Mouse (Mus musculus) Patski (cell line): ENCODE measurements around the gene Pipox. TPM values are rescaled to one million over a fixed set of nuclear protein-coding genes. Genes with fewer than 3 reads are reported as not detected.

ENCODE experiments used
- ATAC-seq: fragments of 100-300 bp; one replicate; pipeline ENCODE4 v1.8.0; 2021
- CTCF ChIA-PET: fragments of 350-600 bp; sonication (Branson Sonifier 250); formaldehyde crosslinking; loops from one replicate; lab custom pipeline; 2022; ENCODE audit warnings: inconsistent platforms; lab: Charles Lee
- POLR2A ChIA-PET: fragments of 350-600 bp; sonication (Branson Sonifier 250); formaldehyde crosslinking; loops from one replicate; lab custom pipeline; 2022; ENCODE audit warnings: antibody characterized with exemption, inconsistent platforms; lab: Charles Lee
- DNase-seq: peaks from one replicate; pipeline ENCODE4 v3.0.0-alpha.2; 2011; ENCODE audit warnings: low read depth, low spot score
- H3K27me3 ChIP-seq: fragments of 371-371 bp; one replicate; pipeline ENCODE4 v1.5.1; 2021
- CTCF ChIP-seq: fragments of 100-300 bp; IDR thresholded peaks from one replicate; pipeline ENCODE4 v1.5.1; 2021
- in situ Hi-C: fragments of 300-500 bp; cut with MboI; formaldehyde crosslinking; loops from 3 replicates; pipeline ENCODE4 v1.11.1; 2018; ENCODE audit warnings: low pct_unique_long_range_greater_than_20kb, mixed read lengths
- polyA plus RNA-seq: library from polyadenylated mRNA; unstranded; gene quantifications from one replicate; pipeline ENCODE4 v1.2.3, GENCODE M21; 2021

Gene Pipox
- polyA plus RNA-seq, 1 experiment from 2014 or later = 0.15 TPM

DNA sequence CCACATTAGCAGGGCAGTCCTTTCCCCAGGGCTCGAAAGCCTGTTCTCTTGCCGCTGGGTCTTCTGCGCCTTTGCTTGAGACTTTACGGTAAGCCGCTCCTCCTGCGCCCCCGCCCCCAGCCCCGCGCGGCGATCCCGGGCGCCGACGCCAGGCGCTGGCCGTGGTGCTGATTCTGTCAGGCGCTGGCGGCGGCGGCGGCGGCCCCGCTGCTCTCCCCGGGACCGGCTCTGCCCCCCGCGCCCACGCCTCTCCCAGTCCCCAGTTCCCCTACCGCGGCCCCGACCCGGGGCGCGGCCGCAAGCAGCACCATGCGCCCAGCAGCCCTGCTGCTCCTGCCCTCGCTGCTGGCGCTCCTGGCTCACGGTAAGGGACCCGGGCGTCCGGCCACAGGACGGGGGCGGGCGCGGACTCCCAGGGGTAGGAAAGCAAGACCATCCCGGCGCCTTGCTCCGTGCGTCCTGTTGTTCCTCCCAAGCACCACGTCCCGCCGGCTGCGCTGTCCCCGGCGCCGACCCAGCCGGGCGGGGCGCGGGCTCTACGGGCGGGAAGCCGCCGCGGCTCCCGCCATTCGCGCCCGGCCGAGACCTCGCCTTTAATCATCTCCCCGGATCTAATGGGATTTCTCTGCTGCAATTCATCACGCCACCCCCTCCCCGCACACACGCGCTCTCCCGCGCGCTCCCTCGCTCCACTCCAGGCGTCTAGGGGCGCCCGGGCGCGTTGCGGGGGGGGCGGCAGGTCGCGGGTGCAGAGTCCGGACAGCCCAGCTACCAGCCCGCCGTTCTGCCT, 37.0 kb upstream of the Pipox start, which contains the start of gene Sez6:
Gene Sez6 (plus strand): TSS at position 50 of the 790 bp plus-strand sequence.
- DNase-seq (no peak), ATAC-seq (no peak)
- in situ Hi-C loops = no loop called here
- H3K27me3 ChIP-seq = peaks cover 60% of the 10 kb centered on the region
- POLR2A ChIA-PET = no interaction called here
- TF ChIP-seq CTCF = no peak
- CTCF ChIA-PET = no interaction called here

DNA sequence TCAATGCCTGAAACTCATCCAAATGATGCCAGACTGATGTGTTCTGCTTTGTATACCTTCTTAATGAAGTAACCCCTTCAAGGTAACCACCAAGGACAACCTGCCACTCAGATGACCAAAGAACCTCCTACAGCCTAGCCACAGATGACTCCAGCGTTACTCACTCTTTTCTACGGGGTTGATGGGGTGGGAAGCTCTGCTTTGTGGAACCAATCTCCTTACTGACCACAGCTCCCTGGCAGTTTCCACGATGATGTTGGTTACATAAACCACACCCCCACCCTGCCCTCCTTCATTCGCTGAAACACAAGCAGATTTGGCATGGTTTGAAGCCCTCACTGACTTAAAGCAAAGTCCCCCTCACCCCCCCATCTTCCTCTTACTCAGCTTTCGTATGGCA, 33.9 kb upstream of the Pipox start:
- peak; percentile 31 for DNase-seq
- peaks cover 47% of the 10 kb centered on the region for H3K27me3 ChIP-seq
- ATAC-seq = no peak
- CTCF ChIA-PET = no interaction called here
- POLR2A ChIA-PET = no interaction called here
- in situ Hi-C loops = no loop called here
- TF ChIP-seq CTCF = no peak

DNA sequence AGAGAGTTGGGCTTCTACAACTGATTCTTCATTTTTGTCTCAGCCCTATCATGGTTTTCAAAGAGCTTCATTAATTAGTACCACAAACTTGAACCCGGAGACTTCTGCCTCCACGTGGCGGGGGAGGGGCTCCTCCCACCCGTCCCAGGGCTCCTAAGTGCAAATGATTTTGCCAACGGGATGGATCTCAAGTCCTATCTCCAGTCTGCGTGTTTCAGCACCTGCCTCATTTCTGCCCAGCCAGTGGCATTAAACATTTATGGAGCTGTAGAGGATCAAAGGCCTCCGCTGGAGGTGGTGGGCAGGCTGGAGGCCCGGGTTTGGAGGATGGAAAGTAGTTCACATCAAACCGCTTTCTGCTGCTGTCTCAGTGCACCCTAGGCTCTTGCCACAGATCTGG, 32.8 kb upstream of the Pipox start:
- ChIA-PET CTCF (interaction anchor here (1.2 kb wide), 1 partner anchor 106 kb away, joined by 3 read pairs; no protein-coding TSS in a partner anchor), POLR2A (no interaction called here)
- DNase-seq (no peak), ATAC-seq (no peak)
- no peak for TF ChIP-seq CTCF
- in situ Hi-C loops = no loop called here
- peaks cover 41% of the 10 kb centered on the region for H3K27me3 ChIP-seq

DNA sequence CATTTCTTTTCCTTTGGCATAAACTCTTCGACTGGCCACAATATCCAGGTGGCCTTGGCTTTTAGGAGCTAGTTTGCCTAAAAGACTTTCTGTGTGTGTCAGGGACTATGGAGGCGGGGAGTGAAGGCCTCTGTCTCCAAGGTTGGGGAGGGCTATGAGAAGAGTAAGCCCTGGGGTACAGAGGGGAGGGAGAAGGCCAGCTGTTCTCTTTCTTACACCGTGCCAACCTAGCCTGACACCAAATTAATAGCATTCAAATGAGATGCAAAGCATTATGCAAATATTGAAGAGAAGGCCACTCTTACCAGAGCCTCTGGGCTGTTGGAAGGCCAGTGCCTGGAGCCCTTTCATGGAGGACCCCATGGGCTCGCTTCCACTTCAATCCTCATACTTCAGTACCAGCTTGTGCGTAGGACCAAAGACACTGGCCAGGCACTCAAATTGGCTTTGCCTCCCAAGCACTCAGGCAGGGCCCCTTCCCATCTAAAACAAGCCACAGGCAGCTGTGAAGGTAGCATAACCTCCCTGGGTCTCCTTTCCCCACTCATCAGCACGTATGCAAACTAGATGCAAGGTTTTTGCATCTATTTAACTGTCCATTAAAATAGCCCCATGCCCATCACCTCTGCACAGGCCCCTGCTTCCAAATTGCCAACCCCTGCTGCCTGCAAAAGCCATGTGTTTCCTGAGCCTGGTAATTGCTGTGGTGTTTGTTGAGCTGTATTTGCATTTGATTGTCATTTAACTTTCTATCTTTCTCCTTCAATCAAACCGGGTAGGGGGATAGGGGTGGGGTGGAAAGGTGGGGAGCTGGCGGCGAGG, 32.2 kb upstream of the Pipox start:
- ATAC-seq (no peak), DNase-seq (no peak)
- in situ Hi-C loops = no loop called here
- ChIA-PET CTCF (interaction anchor here (1.2 kb wide), 1 partner anchor 105 kb away, joined by 3 read pairs; no protein-coding TSS in a partner anchor), POLR2A (no interaction called here)
- H3K27me3 ChIP-seq = peaks cover 38% of the 10 kb centered on the region
- no peak for TF ChIP-seq CTCF

DNA sequence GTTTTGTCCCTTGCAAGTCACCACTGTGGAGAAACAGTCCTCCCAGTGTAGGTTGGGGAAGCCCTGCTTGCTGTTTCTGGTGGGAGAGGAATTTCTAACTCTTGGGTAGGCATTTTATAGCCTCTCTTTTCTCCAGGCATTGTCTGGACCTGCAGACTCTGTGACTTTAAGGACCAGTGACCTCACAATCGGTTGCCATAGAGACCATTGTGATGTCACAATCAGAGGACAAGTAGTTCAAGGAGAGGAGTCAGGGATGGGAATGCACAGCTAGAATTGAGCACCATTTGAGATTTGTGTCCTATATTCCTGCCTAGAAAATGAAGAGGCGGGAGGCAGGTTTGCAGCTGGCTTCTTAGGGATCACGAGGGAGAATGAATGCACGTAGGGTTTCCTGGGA, 29.4 kb upstream of the Pipox start:
- CTCF ChIA-PET = no interaction called here
- DNase-seq (no peak), ATAC-seq (no peak)
- TF ChIP-seq CTCF = no peak
- POLR2A ChIA-PET = no interaction called here
- in situ Hi-C loops = no loop called here
- H3K27me3 ChIP-seq = peaks cover 34% of the 10 kb centered on the region

DNA sequence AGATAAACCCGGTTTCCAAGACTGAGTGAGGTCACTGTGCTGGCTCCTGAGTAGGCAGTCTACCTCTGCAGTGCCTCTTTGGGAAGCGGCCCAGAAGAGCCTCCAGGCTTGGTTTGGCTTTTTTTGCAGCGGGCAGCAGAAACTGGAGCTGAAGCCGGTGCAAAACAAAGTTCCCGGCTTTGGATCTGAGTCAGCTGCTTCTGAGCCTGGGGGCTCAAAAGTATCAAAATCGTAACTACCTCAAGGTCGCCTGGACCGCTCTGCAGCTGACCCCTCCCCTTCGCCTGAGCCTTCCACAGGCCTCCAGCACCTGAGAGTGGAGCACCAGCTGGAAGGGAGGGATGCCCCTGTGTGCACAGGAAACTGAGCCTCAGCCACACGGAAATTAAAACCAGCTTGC, 23.3 kb upstream of the Pipox start:
- no peak for TF ChIP-seq CTCF
- ATAC-seq (no peak), DNase-seq (no peak)
- in situ Hi-C loops = no loop called here
- ChIA-PET POLR2A (no interaction called here), CTCF (no interaction called here)
- peaks cover 52% of the 10 kb centered on the region for H3K27me3 ChIP-seq

DNA sequence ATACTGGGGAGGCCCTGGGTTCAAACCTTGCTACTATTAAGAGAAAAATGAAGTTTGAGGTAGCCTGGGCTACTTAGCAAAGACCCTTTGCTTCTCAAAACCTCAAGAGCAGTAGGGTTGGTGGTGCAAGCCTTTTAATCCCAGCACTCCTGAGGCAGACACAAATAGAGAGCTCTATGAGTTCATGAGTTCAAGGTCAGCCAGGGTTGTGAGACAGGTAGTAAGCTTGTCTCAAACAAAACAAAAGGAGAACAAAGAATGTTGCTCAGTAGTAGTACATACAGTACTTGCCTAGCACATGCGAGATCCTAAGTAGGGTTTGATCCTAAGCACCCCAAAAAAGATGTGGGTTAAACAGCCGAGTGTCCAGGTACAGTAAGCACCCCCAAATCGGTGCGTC, 22.8 kb upstream of the Pipox start:
- in situ Hi-C loops = no loop called here
- DNase-seq (no peak), ATAC-seq (no peak)
- ChIA-PET CTCF (no interaction called here), POLR2A (no interaction called here)
- peaks cover 50% of the 10 kb centered on the region for H3K27me3 ChIP-seq
- no peak for TF ChIP-seq CTCF

DNA sequence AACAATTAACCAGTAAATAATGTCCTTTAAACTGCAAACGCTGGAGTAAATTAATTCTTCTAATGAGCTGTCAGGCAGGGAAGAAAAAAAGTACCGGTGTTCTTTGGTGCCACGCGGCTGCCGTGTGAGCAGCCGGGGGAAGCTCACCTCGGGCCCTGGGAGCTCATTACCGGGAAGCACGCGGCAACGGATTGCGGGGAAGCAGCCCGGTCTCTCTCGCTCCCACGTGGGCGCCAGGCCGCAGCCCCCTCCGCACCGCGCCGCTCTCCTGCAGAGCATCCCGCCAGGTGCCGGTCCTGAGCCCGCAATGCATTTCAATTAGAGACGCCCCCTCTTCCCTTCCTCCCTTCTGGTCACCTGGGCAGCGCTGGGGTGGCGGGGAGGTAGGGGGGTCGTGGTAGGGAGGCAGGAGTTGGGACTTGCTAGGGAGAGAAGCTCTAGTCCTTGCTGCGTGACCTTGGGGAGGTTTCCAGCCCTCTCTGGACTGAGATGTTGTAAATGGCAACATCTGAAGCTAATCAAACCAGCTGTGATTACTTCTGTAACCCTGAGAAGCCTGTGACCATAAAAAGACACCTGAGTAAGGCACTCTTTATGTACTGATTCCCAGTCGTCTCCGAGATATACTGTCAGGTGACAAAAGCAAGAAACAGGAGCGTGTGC, 20.8 kb upstream of the Pipox start:
- no peak for DNase-seq
- H3K27me3 ChIP-seq = peaks cover 46% of the 10 kb centered on the region
- CTCF ChIA-PET = no interaction called here
- ATAC-seq = no peak
- POLR2A ChIA-PET = no interaction called here
- TF ChIP-seq CTCF = no peak
- in situ Hi-C loops = no loop called here

DNA sequence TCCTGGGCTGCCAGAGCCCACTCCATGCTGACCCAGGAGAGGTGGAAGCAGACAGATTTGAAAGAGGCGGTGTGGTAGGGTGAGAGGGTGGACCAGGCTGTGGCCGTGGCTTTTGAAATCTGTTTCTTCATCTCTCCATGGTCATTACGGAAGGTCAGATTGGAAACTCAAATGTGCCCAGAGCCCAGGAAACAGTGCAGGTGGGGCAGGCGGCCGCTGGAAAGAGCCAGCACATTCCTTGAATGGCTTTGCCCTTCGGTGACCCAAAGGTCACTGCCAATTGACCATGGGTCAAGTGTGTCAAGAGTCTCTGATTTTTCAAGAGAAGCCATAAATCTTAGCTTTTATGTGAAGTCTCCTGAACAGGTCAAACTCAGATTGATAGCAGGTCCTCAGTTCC, 19.6 kb upstream of the Pipox start:
- DNase-seq (no peak), ATAC-seq (no peak)
- peaks cover 38% of the 10 kb centered on the region for H3K27me3 ChIP-seq

DNA sequence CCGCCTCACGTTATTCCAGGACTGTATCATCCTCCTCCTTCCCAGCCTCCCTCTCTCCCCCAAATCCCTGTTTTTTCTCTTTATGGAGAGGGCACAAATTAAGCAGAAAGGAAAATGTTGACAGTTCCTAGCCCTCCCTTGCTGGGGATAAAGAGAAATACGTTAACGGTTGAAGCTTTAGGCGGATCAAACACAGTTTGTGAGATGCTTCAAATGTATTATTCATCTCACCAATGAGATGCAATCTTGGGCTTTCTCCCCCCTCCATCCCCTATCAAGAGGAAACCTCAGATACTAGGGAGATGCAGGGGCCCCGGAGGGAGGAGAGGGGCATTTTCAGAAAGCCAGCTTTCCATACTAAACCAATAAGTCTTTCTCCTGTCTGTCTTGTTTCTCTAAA, 15.9 kb upstream of the Pipox start:
- DNase-seq (no peak), ATAC-seq (no peak)
- CTCF ChIA-PET = interaction anchor here (0.9 kb wide), 1 partner anchor 8 kb away, joined by 3 read pairs; no protein-coding TSS in a partner anchor
- TF ChIP-seq CTCF = no peak
- POLR2A ChIA-PET = no interaction called here
- peaks cover 25% of the 10 kb centered on the region for H3K27me3 ChIP-seq
- in situ Hi-C loops = no loop called here

More for the DNA sequence above, 19.6 kb upstream of the Pipox start:
- no peak for TF ChIP-seq CTCF
- ChIA-PET POLR2A (no interaction called here), CTCF (no interaction called here)
- in situ Hi-C loops = no loop called here
